Mouse (Mus musculus): Measurements from ENCODE around the gene St3gal2.

DNA sequence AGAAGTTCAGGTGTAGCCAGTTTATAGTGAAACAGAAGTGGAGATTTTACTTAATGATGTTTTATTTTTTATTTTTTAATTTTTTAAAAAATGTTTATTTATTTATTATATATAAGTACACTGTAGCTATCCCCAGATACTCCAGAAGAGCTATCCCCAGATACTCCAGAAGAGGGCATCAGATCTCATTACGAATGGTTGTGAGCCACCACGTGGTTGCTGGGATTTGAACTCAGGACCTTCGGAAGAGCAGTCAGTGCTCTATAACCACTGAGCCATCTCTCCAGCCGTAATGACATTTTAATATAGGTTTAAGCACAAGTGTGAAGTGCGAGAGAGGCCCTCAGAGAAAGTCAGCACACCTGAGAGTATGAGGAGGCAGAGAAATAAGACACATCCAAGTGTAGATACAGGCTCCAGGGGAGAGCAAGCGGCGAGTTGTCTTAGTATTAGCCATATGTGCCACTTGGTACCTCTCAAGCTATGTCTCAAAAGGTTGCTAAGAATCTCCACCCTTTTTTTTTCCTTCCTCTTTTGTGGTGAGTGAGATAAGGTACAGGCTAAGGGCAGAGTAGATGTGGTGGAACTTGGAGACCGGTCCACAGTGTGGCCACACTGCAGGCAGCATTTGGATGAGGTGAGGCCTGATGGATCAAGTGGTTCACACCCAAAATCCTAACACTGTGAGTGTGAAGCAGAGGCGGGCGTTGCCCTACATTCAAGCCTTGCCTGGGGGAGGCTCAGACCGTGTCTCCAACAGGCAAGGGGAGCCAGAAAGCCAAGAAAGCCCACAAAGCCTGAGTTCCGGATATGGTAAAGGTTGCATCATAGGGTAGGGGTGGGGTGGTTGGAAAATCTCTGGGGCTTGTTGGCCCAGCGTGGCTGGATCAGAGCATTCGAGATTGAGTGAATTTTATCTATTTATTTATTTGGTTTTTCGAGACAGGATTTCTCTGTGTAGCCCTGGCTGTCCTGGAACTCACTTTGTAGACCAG is 7.8 kb upstream of the St3gal2 start:
- TF ChIP-seq CTCF (IDR thresholded peaks at IDR 0.05; ENCODE audit: insufficient read depth, low read length) (no peak), POLR2A (IDR thresholded peaks at IDR 0.05; ENCODE audit: borderline replicate concordance, extremely low read depth, low read depth, low read length) (no peak)
